Mouse (Mus musculus) layer of hippocampus, adult 8-10 months (tissue): ENCODE results near the gene T2. TPM values are rescaled to one million over a fixed set of nuclear protein-coding genes. Genes with fewer than 3 reads are reported as not detected.
"Not testable (repeated sequence)": the region's sequence is repeated elsewhere in the genome, so short reads cannot be mapped to it uniquely, and the experiment has no call there.

ENCODE experiments used
- DNase-seq, 2 experiments: peaks; one replicate each; pipeline ENCODE4 v3.0.0; 2022; ENCODE audit warnings: low spot score in 2 of 2
- total RNA-seq, 4 experiments: library from RNA; stranded (reverse); gene quantifications; 2 replicates each; pipeline ENCODE4 v1.2.4; 2022

T2 gene
- total RNA-seq, 4 experiments from 2014 or later: 0.96 to 1.7 (median 1.3) TPM

DNA sequence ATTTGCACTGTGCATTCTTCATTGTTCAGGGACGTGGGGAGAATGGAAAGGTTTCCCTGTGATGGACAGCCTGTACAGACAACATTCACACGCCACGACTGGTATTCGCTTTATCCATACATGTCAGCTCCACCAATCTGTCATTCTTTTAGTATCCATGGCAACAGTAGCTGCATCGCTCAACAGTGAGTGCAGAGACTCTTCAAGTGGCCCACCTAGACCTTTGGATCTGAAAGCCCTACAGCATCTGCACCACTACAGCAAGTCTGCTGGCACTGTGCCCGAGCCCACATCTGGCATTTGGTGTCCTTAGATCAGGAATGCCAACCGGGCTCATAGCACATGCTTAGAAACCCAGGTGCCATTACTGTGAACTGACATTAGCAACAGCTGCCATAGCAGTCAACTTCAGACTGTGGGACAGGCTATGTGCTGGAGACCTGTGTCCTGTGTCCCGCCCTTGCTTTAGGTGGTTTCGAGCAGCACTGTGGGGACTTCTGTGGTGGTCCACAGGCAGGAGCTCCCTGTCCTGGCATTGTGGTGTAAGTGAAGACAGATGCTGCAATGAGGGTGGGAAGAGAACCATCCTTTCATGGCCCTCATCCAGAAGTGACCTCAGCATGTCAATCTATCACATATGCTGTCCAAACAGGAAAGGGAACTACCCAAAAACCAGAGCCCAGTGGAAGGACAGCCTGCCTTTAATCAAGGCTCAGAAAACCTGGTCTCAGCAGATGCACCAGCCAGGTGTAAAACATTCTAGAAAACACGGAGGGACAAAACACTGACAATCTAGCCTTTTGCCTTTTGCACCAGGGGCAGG lies 5.7 kb downstream of the T2 start:
- DNase-seq: no peak

DNA sequence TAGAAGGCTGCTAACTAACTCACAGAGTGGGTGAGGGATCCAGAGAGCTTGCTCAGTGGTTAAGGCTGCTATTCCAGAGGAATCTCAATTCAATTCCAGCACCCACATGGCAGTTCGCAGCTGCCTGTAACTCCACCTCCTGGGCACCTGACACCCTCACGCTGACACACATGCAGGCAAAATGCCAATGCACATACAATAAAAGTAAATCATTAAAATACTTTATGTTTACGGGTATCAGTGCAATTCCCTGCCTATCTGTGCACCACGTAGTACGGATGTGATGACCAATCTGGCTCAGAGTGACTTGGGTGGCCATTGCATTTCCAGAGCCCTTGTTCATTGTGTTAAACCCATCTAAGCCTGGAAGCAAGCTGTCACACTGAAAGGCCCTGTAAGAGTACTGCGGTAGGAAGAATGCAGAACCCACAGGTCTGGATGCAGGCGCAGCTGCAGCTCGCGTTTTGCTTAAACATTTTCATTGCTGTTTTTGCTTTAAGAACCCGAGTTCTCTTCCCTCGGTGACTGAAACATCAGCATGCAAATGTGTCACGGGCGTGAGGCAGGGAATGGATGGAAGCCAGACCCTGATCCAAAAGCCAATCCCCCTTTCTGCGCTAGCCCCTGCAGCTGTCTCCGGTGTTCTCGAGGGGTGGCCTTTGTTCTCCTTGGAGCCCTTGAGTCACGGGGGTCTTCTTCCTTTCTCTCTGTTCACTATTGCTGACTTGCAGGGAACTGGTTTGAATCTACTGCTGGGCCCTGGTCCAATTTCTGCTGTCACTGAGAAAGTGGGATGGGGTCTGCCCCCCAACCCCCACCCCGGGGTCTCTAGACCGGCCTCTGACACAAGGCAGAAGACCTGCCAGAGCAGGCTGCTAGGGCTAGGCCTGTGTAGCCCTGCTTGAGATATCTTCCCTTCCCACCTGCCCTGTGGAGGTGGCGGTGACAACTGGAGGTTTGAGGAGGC lies 12.0 kb downstream of the T2 start:
- DNase-seq: peak in 1 of 2 experiments; percentile 40

DNA sequence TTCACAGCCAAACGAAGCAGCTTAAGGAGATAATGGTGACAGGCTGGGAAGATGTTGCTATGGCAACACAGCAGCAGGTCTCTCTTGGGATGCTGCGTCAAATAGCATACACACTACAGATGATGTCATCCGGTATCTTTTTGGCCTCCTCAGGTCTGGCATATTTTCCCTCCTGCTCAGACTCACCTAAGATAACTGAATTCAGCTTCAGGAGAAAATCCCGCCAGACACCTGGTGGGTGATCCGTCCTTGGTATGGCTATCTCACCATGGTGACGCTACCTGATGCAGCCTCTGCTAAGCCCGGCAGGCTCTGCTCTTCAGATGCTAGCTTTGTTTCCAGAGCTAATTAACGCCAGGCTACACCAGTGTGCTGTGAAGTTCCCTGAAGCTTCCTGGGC lies 12.8 kb downstream of the T2 start:
- DNase-seq: peak; percentile 74 to 76

DNA sequence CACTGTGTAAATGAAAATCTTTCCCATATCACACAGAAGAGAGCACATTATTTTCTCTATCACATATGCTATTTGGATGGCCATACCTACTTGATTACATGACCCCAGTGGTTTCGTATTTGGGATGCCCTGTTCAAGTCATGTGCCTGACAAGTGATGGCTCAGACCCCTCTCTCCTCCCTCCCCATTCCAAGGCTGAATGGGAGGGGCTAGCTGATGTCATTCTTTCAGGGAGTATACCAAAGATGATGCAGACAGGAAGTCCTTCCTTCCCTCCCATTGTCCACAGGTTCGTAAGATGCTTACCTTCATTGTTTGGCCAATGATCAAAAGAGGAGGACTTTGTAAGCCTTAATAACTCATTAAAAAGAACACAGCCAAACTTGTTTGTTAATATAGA lies 13.4 kb downstream of the T2 start:
- no peak for DNase-seq

DNA sequence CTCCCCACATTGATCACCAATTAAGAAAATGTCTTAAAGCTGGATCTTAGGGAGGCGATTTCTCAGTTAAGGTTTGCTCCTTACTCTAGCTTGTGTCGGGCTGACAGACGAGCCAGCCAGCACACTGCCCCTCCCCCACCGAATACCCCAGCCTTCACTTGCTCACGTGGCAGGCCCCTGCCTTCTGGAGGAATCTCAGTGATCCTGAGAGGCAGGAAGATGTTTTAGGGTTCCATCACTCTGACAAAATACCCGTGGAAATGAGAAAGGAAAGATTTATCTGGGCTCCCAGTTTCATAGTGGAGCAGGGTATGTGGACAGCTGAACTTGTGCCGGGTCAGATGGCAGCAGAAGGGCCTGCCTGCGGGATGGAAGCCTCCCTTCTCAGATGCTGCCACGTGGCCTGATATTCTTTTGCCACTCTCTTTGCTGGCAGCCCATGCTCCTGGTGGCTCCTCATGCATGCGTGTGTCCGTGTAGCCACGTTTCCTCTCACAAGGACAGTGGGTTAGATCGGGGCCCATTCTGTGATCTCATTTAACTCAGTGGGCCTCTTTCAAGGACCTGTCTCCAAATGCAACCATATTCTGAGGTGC lies 14.9 kb downstream of the T2 start:
- no peak for DNase-seq

DNA sequence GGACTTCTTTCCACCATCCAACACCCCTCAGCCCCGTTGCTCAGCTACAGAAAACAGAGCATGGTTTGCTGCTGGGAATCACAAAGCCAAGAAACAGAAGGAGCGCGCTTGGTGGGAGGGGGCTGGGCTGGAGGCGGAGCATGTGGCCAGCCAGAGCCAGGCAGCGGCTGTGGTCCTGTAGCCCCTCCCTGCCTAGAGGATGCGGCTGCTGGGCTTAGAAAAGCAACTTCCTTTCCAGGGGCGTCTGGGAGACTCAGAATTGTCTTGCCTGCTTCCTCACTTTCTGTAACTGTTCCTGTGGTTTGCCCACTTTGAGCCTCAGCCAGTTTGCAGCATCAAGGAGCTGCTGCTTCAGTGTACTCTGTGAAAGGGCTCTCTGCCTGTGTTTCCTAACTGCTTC lies 16.0 kb downstream of the T2 start:
- peak; percentile 81 to 85 for DNase-seq

DNA sequence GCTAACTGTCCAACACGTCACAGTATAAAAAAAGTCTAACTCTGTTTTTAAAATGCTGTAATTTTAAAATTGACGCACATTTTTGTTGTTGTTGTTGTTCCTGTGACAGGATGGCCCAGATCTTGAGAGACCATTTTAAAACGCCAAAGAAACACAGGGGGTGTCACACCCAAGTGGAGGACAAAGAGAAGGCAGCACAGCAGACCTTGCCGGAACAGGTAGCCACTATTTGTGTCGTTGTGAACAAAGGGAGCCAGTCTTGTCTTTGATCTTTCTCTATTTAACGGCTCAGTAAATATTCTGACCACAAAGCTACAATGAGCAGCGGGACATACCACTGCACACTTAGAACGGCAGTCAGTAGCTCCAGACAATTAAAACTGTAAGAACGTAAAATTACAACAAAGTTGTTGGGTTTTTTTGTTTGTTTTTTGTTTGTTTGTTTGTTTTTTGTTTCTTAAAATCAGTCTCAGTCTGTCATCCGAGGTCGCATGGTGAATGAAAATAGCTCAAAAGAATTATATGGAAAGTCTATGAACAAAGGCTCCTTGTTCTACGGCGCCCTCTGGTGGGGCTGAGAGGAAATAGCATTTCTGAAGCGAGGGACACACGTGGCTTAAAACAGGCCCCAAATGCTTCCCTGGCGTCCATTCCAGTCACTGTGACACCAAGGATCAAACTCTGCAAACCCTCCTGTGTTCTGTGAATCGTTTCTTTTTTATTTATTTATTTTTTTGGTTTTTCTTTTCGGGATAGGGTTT lies 16.7 kb downstream of the T2 start:
- peak; percentile 82 to 83 for DNase-seq

DNA sequence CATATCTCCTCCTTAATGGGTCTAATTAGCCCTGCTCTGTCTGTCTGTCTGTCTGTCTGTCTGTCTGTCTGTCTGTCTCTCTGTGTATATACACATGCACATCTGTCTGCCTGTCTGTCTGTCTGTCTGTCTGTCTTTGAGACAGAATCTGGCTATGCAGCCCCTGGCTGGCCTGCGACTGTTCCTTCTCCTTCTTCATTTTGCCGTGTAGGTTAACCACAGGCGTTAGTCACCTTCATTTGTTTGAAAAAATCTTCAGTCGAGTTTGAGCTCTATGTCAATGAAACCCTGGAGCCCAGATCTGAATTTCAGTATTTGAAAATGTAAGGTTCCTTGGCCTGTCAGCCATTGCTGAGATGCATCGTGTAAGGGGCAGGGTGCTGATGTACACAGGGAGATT lies 21.5 kb downstream of the T2 start:
- no peak for DNase-seq

DNA sequence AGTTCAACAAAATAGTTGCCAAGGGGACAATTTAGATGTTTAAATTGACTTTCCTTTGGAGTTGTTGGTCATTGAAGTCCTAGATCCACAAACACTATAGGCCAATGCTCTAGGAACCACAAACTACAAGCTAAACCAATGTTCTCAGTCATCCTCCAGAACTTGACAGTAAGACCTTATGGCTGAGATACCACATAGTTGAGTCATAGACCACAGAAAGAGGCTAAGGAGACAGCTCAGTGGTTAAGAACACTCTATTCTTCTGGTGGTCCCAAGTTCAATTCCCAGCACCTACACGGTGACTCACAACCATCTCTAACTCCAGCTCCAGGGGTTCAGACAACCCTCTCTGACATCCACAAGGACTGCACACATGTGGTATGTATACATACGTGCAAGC lies 29.6 kb downstream of the T2 start:
- no peak for DNase-seq

DNA sequence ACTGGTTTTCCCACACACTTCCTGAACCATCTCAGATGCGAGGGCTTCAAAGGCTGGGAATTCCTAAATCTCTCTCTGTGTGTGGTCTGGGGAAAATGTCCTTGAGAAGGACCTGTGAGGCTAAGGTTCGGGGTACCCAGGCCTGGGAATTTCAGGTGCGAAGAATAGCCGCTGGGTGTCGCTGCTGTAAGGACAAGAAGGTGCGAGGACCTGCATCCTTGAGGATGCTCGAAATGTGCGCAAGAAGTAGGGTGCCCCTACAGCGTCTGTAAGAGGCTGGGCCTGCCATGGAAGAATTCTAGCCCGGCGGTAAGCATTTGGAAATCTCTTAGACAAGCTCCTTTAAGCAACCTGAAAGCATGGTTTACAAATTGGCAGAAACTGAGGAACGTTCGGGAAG lies 32.7 kb downstream of the T2 start:
- peak in 1 of 2 experiments; percentile 41 for DNase-seq

DNA sequence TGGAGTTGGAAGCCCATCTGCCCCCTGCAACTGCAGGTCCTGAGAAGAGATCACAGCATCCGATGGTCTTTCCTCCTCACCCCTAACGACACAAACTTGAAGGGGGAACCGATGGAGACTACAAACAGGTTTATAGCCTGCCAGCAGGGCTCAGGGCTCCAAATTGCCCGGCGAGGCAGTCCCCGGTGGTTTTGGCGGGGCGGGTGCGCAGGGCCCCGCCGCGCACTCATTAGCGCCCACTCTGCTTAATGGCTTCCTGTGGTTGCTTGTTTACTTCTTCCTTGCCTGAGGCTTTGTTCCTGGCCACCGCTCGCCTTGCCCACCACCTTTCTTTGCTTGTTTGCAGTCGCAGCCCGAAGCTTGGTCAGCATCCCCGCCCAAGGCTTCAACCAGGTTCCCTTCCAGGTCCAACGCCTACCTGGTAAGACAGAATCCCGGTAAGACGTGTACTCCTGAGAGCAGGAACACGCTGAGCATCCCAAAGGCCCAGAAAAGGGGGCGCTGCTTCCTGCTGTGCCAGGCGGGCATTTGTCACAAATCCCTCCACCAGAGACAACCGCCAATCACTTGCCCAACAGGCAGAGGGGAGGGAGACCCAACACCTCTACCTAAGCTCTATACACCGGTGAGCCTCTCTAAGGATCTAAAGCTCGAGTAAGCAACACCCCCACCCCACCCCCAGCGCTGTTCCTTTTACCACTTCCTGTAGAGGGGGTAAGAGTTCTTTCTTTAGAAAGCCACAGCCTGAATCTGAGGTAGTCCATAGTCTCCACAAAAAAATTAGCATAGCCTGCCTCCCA lies 33.4 kb downstream of the T2 start:
- DNase-seq: peak in 1 of 2 experiments; percentile 26

DNA sequence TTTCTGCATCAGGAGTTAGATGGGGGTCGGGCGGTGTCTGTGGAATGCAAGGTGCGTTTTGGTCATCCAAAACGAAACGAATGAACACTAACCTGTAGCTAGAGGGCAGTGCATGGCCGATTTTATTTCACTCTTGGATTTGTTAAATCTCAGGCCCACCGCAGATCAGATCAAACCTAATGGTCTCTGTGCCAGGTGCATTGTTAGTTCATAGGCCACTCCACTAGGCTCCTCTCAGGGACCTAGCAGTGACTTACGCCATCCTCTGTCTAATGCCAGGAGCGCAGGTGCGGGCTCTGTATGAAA lies 34.0 kb downstream of the T2 start:
- no peak for DNase-seq

DNA sequence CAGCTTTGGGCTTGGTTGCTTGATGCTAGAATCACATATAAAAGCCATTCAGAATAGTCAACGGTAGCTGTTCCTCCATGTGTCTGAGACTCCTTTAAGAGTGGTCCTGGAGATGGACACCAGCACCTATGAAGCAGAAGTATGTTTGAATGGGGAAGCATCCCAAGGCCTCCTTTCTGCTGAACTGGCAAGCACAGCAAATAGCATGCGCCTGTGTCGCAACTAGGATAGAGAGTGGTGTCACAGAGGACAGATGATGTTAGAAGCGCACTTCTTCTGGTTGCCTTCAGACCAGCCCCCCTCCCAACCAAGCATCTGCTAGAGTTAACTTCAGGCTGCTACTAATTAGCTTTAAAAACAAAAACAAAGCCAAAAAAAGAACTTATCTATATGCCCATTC lies 34.7 kb downstream of the T2 start:
- no peak for DNase-seq

DNA sequence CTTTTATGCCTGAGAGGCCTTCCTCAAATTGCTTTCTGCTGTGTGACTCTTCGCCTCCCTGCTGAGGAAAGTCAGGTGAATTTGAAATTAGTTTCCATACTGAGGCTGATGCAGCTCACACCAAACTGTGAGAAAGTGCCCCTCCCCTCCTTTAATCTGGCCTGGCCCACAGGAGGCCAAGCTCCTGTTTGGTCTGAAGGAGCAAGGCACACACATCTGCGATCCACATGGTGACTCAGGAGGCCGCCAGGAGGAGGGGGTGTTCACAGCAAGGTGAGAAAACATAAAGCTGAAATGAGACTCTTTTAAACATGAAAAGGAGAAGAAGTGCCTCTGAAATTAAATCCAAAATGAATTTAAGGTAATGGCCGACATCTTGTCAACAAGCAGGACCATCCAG lies 40.6 kb downstream of the T2 start:
- DNase-seq: no peak

DNA sequence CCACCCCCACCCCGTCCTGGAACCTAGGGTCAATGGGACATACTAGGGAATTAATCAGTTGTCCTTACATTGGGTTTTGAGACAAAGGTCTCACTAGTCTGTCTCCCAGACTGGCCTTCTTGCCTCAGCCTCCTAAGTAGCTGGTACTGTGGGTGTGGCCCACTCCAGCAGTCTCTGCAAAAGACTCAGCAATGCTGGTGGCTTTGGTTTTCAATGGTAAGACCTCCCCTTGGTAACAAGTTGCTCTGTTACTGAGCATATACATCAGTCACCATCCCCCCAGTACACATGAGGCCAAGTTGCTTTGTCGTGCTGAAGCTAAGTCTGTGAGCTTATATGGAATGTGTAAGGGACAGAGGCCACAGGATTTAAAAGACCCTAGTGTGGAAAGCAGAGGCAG lies 42.2 kb downstream of the T2 start:
- no peak for DNase-seq

DNA sequence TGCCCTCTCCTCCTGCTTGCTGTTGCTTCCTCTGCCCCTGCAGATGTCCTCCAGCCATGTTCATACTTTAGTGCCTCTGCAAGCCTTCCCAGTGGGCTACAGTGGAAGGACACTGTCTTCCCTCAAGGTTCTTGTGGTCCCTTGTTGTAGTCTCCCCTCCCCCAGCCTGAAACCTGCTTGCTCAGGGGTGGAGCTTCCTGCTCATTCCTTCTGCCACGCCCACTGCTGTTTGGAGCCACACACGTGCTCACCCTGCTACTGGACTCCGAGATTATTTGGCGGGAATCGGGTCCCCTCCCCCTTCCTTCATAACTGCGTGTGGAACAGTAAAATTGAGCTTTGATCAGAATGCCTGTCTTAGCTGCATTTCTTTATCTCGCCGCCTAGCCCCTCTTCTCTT lies 48.1 kb downstream of the T2 start:
- DNase-seq: not testable (repeated sequence)

DNA sequence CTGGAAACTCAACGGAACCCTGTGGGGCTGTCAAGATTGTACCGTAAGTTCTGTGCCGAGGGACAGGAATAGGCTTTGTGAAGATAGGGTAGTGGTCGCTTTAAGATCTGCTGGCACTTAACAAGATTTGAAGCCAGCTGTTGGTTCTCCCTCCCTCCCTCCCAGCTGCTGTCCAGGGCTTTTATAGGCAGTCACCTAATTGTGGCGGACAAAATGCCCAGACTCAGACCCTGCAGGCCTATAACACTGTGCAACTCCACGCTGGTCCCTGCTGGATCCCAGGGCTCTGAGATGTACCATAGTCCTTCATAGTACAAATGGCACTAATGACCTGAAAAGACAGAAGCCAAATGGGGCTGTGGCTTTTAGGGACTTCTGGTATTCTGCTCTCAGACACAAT lies 50.5 kb downstream of the T2 start:
- DNase-seq: no peak

DNA sequence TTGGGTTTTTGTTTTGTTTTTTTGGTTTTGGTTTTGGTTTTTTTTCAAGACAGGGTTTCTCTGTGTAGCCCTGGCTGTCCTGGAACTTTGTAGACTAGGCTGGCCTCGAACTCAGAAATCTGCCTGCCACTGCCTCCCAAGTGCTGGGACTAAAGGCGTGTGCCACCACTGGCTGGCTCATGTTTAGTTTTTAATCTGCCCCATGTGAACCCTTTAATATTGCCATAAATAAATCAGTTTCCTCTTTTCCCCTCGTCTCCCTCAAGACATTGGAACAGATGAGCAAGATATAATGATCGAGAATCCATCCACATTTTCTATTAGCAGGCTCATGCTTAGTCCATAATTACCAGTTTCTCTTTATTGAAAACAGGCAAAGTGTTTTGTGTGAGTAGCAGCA lies 52.2 kb downstream of the T2 start:
- not testable (repeated sequence) for DNase-seq

DNA sequence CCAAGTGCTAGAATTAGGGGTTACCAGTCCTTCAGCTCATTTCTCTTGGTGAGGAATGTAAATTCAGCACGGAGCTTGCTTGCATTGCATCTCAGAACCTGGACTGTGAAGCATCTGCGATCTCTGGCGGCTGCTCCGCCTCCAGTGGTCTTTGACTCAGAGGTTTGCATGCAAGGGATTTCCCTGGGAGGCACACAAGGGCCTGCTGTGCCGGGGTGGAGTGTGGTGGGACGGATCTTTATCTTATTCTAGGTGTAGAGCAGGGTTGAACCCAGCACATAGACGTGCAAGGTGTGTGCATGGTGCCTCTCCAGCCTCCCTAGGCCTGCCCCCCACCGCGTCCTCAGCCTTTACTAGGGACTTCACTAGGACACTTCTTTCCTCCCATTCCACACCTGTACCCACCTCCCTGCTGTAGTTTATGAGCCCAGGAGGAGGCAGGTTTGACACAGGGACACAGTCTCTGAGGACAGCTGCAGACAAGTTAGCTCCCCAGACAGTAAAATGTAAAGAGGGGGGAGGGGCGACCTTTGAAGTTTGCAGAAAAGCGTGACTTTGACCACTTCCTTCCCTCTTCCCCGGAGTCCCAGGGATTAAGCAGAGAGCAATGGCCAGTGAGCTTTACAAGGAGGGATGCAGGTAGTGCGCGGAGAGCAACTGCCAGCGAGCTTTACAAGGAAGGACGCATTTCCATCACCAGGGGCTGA lies 53.0 kb downstream of the T2 start:
- no peak for DNase-seq

DNA sequence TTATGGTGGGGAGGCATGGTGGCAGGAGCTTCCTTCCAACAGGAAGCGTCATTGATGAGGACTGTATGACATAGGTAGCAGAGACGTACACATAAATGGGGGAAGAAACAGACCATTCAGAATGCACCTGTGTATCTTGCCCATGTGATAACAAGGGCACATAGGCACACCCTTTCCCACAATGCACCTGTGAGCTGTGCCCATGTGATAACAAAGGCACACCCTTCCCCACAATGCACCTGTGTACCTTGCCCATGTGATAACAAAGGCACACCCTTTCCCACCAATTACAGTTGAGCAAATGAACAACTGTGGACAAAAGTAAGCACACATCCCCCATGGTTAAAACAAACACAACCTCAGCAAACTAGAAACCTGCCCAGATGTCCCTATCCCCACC lies 54.5 kb downstream of the T2 start:
- no peak for DNase-seq
